Mouse (Mus musculus) limb, embryonic 10.5 days (tissue): ENCODE data around the gene Platr25. TPM values are rescaled to one million over a fixed set of nuclear protein-coding genes. Genes with fewer than 3 reads are reported as not detected.
"Not testable (repeated sequence)": the region's sequence is repeated elsewhere in the genome, so short reads cannot be mapped to it uniquely, and the experiment has no call there.

Experiments used
- DNase-seq: peaks from one replicate; pipeline ENCODE4 v3.0.0-alpha.2; 2017; ENCODE audit warnings: low spot score
- H3K27ac ChIP-seq: fragments of 300-500 bp; sonication (generic); 2 replicates; pipeline ENCODE4 v1.5.1; 2016; ENCODE audit warnings: mild to moderate bottlenecking
- H3K27me3 ChIP-seq: fragments of 300-500 bp; sonication (generic); 2 replicates; pipeline ENCODE4 v1.6.1; 2016; ENCODE audit warnings: low read depth, mild to moderate bottlenecking; ENCODE audit not compliant: poor library complexity, severe bottlenecking
- H3K36me3 ChIP-seq: fragments of 300-500 bp; sonication (generic); 2 replicates; pipeline ENCODE4 v1.6.1; 2016; ENCODE audit warnings: mild to moderate bottlenecking, moderate library complexity
- H3K4me1 ChIP-seq: fragments of 300-500 bp; sonication (generic); 2 replicates; pipeline ENCODE4 v1.6.1; 2016
- H3K4me3 ChIP-seq: fragments of 300-500 bp; sonication (generic); 2 replicates; pipeline ENCODE4 v1.5.1; 2016; ENCODE audit warnings: mild to moderate bottlenecking, moderate library complexity
- H3K9me3 ChIP-seq: fragments of 300-500 bp; sonication (generic); replicated peaks from 2 replicates; pipeline ENCODE4 v1.6.1; 2016; ENCODE audit warnings: mild to moderate bottlenecking
- WGBS: fragments of 180-500 bp; shearing (Covaris S2); methylation state at CpG from one replicate; pipeline ENCODE4 v1.1.7; 2016; 5-methylcytosine and 5-hydroxymethylcytosine counted together
- polyA plus RNA-seq: library from polyadenylated mRNA; unstranded; fragments of >200 nt; fragmentation: Nextera tagmentation; extraction: Ambion mirVana; gene quantifications from 2 replicates; pipeline ENCODE4 v1.2.1, GENCODE M21; 2016

The Platr25 gene
- 24.7 and 30.5 TPM in 2 replicates for polyA plus RNA-seq

- DNase-seq = peak; percentile 77
- Histone ChIP-seq H3K27ac (peak within 1 kb of the TSS; percentile 72), H3K4me3 (peak within 1 kb of the TSS; percentile 53)
- H3K27me3 ChIP-seq, H3K4me1 ChIP-seq, H3K9me3 ChIP-seq, H3K36me3 ChIP-seq: not testable (repeated sequence)
- WGBS = 11% methylated on average over 20 of the region's 20 CpGs
Observed at GRCm38 (mm10) chr13:62760432-62761415, at the start of gene Platr25. TSS of gene Platr25 (minus strand) at chr13:62760709.

GRCm38 (mm10) chr13:62807981-62808380 lies 47.5 kb upstream of the Platr25 start:
- not testable (repeated sequence) for H3K27me3 ChIP-seq, DNase-seq, H3K9me3 ChIP-seq, H3K36me3 ChIP-seq, H3K4me1 ChIP-seq, H3K27ac ChIP-seq, H3K4me3 ChIP-seq
- WGBS = 91% methylated on average over 6 of the region's 6 CpGs

DNA sequence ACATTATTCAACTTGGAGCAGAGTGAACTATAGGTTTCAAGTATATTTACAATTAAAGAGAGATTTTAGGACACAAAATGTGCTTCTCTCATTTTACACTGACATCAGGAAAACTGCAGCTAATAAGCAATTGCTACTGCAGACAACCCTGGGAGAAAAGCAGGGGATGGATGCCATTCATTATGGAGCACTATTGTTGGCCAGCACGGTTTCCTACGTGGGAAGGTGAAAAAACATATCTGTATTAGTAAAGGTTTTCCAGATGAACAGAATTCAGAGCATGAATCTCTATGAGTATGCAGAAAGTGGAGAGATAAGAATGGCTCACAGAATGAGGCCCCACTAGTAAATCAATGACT lies 25.6 kb upstream of the Platr25 start:
- WGBS = 82% methylated on average over 2 of the region's 2 CpGs
- Histone ChIP-seq H3K36me3 (peaks cover 13% of the 10 kb centered on the region), H3K4me3 (peak overlapping the region; percentile 60), H3K27ac (peak overlapping the region; percentile 56; the same call in 1 of the 2 replicates)
- H3K4me1 ChIP-seq, H3K27me3 ChIP-seq, H3K9me3 ChIP-seq, DNase-seq: not testable (repeated sequence)

DNA sequence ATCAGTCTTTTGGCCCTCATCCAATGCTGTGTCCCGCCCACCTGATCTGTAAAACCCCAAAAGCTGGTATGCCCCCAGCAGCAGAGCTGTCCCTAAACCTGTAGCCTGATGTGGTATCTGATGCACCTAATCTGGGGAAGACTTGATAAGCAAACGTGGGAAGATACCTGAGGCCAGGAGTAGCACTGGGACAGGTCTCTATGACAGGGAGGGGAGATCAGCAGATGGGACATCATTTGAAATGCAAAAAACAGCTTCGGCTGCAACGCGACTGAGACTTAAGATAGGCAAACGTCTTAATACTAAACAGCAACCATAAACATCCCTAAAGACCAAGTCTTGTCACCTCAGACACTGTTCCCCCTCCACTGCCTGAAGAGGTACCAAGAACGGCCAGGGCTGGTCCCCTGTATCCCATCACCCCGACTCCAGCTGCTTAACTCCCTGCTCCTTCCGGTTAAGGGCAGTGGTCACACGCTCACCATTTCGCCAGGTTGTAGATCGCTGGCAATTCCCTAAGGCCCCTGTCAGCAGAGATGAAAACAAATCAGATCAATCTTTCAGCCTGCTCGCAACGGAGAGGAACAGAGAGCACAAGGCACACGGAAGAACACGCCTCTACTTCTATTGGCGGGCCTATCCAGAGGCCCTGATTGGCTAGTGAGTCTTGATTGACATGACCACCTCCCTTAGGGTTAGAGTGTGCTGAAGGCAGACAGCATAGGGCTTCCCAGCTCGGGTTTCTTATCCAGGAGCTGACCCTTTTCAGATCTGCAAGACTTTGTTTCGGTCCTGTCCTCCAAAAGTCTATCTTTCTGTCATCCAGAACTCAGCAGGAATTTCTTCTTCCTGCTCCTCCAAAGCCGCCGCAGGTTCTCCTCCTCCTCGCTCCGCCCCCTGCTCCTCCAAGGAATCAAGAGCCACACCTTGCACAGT lies 25.0 kb upstream of the Platr25 start, which contains the start of gene Gm5141:
TSS of gene Gm5141 (minus strand) at position 610 of the 936 bp plus-strand sequence.
- peak within 1 kb of the TSS; percentile 60 for H3K4me3 ChIP-seq
- DNase-seq = peak; percentile 43
- H3K27me3 ChIP-seq, H3K4me1 ChIP-seq, H3K9me3 ChIP-seq: not testable (repeated sequence)
- H3K27ac ChIP-seq = peak within 1 kb of the TSS; percentile 74
- H3K36me3 ChIP-seq = peaks cover 18% of the 10 kb centered on the region
- 6% methylated on average over 23 of the region's 23 CpGs for WGBS

- not testable (repeated sequence) for H3K4me1 ChIP-seq, H3K27ac ChIP-seq, H3K27me3 ChIP-seq, H3K9me3 ChIP-seq, H3K4me3 ChIP-seq, DNase-seq, H3K36me3 ChIP-seq
- 65% methylated on average over 2 of the region's 2 CpGs for WGBS
Observed at GRCm38 (mm10) chr13:62763806-62764205, 3.3 kb upstream of the Platr25 start.

DNA sequence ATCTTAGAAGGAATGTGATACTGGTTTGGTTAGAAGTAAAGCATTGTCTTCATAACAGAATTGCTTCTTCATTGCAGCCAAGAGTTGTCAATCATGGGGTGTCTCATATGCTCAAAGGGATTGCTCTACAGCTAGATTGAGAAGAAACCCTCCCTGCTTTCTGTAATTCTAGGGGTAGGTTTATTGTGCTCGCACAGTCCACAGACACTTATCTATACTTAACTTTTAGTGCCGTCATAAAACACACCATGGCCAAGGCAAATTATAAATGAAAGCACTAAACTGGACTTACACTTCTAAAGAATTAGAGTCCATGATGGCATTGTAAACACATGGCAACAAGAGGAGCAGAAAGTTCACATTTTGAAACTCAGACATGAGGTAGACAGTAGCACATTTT lies 27.2 kb downstream of the Platr25 start:
- 81% methylated on average over 2 of the region's 2 CpGs for WGBS
- H3K36me3 ChIP-seq = peaks cover 7% of the 10 kb centered on the region; the same call in 1 of the 2 replicates
- no peaks in the 10 kb centered on the region for H3K27me3 ChIP-seq
- no peaks in the 10 kb centered on the region for H3K4me1 ChIP-seq
- no peak for DNase-seq
- H3K4me3 ChIP-seq = no peak overlapping the region
- no peak overlapping the region for H3K27ac ChIP-seq
- H3K9me3 ChIP-seq = no peaks in the 10 kb centered on the region

DNA sequence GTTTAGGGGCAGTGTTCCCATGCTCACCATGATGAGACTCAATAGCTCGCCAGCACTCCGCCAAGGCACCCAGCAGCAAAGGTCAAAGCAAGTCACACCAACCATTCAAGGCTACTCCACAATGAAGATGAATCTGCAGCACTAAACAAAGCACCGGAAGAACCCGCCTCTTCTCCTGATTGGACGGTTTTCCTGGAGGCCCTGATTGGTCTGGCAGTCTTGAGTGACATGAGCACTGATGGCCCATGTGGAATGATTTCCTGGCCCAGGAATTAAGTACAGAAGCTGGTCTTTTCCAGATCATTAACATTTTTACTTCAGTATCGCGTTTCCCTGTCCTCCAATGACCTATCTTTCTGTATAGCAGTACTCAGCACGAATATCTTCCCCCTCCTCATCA lies 47.9 kb downstream of the Platr25 start:
- H3K36me3 ChIP-seq, DNase-seq, H3K4me1 ChIP-seq, H3K27me3 ChIP-seq, H3K27ac ChIP-seq, H3K9me3 ChIP-seq, H3K4me3 ChIP-seq: not testable (repeated sequence)
- 90% methylated on average over 8 of the region's 8 CpGs for WGBS

DNA sequence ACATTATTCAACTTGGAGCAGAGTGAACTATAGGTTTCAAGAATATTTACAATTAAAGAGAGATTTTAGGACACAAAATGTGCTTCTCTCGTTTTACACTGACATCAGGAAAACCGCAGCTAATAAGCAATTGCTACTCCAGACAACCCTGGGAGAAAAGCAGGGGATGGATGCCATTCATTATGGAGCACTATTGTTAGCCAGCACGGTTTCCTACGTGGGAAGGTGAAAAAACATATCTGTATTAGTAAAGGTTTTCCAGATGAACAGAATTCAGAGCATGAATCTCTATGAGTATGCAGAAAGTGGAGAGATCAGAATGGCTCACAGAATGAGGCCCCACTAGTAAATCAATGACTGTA lies 75.2 kb downstream of the Platr25 start:
- 37% methylated on average over 4 of the region's 4 CpGs for WGBS
- peaks cover 17% of the 10 kb centered on the region for H3K36me3 ChIP-seq
- H3K9me3 ChIP-seq, H3K27me3 ChIP-seq, DNase-seq, H3K4me1 ChIP-seq: not testable (repeated sequence)
- peak overlapping the region; percentile 71; the same call in 1 of the 2 replicates for H3K27ac ChIP-seq
- H3K4me3 ChIP-seq = peak overlapping the region; percentile 52

- 2% methylated on average over 20 of the region's 20 CpGs for WGBS
- H3K27me3 ChIP-seq, H3K9me3 ChIP-seq, H3K4me1 ChIP-seq: not testable (repeated sequence)
- peak overlapping the region; percentile 71 for H3K27ac ChIP-seq
- peak; percentile 57 for DNase-seq
- H3K36me3 ChIP-seq = peaks cover 23% of the 10 kb centered on the region
- H3K4me3 ChIP-seq = peak overlapping the region; percentile 52
Observed at GRCm38 (mm10) chr13:62684608-62685286, 75.8 kb downstream of the Platr25 start.

DNA sequence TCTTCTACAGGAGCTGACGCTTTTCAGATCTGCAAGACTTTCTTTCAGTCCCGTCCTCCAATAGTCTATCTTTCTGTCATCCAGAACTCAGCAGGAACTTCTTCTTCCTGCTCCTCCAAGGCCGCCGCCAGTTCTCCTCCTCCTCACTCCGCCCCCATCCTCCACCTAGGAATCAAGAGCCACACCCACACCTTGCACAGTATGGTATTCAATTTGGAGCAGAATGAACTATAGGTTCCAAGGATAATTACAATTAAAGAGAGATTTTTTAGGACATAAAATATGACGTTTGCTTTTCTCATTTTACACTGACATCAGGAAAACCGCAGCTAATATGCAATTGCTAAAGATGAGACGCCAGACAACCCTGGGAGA lies 107.2 kb downstream of the Platr25 start:
- Histone ChIP-seq H3K27ac (peak overlapping the region; percentile 58; the same call in 1 of the 2 replicates), H3K27me3 (no peaks in the 10 kb centered on the region), H3K4me3 (peak overlapping the region; percentile 55), H3K36me3 (peaks cover 2% of the 10 kb centered on the region; the same call in 1 of the 2 replicates), H3K9me3 (no peaks in the 10 kb centered on the region), H3K4me1 (no peaks in the 10 kb centered on the region)
- no peak for DNase-seq
- 24% methylated on average over 8 of the region's 8 CpGs for WGBS

DNA sequence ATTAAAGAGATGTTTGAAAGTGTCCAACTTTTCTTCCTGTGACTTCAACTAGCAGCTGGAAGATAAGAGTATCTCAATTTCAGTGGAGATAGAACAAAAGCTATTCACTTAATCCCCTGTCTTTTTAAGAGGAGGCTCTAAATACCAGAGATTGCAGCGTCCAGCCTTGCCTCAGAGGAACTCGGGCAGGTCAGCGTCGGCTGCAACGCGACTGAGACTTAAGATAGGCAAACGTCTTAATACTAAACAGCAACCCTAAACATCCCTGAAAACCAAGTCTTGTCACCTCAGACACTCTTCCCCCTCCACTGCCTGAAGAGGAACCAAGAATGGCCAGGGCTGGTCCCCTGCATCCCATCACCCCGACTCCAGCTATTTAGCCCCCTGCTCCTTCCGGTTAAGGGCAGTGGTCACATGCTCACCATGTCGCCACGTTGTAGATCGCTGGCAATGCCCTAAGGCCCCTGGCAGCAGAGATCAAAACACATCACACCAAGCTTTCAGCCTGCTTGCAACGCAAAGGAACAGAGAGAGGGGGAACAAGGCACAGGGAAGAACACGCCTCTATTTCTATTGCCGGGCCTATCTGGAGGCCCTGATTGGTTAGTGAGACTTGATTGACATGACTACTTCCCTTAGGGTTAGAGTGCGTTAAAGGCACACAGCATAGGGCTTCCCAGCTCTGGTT lies 107.7 kb downstream of the Platr25 start:
- Histone ChIP-seq H3K27ac (peak overlapping the region; percentile 58; the same call in 1 of the 2 replicates), H3K4me3 (peak overlapping the region; percentile 55)
- not testable (repeated sequence) for H3K27me3 ChIP-seq, H3K4me1 ChIP-seq, H3K9me3 ChIP-seq, H3K36me3 ChIP-seq
- peak; percentile 62 for DNase-seq
- 2% methylated on average over 16 of the region's 16 CpGs for whole genome bisulfite sequencing

- 46% methylated on average over 1 of the region's 1 CpGs for WGBS
- H3K36me3 ChIP-seq, H3K9me3 ChIP-seq, H3K27ac ChIP-seq, H3K27me3 ChIP-seq, H3K4me1 ChIP-seq, H3K4me3 ChIP-seq: not testable (repeated sequence)
- DNase-seq = peak; percentile 39
Observed at GRCm38 (mm10) chr13:62627071-62627470, 133.4 kb downstream of the Platr25 start.
